Mouse (Mus musculus) limb, embryonic 14.5 days (tissue): ENCODE data around the gene Apof. TPM values are rescaled to one million over a fixed set of nuclear protein-coding genes. Genes with fewer than 3 reads are reported as not detected.

Source experiments
- ATAC-seq: fragments of 200-750 bp; cut with Nextera tagmentation; 2 replicates; pipeline ENCODE4 v1.8.0; 2017; ENCODE audit warnings: low read depth, moderate number of reproducible peaks, moderate TSS enrichment; ENCODE audit not compliant: low FRiP score
- DNase-seq: peaks from one replicate; pipeline ENCODE4 v3.0.0-alpha.2; 2015; ENCODE audit warnings: low spot score
- H3K27ac ChIP-seq: fragments of 300-500 bp; sonication (generic); replicated peaks from 2 replicates; pipeline ENCODE4 v1.5.1; 2014; ENCODE audit warnings: low read depth, mild to moderate bottlenecking, low read length, moderate library complexity, mixed read lengths
- H3K27me3 ChIP-seq: fragments of 300-500 bp; sonication (generic); 2 replicates; pipeline ENCODE4 v1.6.1; 2014; ENCODE audit warnings: low read length, mixed read lengths; ENCODE audit not compliant: control insufficient read depth, insufficient read depth
- H3K36me3 ChIP-seq: fragments of 300-500 bp; sonication (generic); 2 replicates; pipeline ENCODE4 v1.6.1; 2014; ENCODE audit warnings: mild to moderate bottlenecking, low read length, moderate library complexity, mixed read lengths; ENCODE audit not compliant: control insufficient read depth, insufficient read depth
- H3K4me1 ChIP-seq: fragments of 300-500 bp; sonication (generic); 2 replicates; pipeline ENCODE4 v1.6.1; 2014; ENCODE audit warnings: antibody characterized with exemption, low read length, mixed read lengths; ENCODE audit not compliant: control insufficient read depth, insufficient read depth
- H3K4me2 ChIP-seq: fragments of 300-500 bp; sonication (generic); replicated peaks from 2 replicates; pipeline ENCODE4 v1.6.1; 2014; ENCODE audit warnings: low read depth, mild to moderate bottlenecking, low read length, moderate library complexity; ENCODE audit not compliant: severe bottlenecking
- H3K4me3 ChIP-seq: fragments of 300-500 bp; sonication (generic); replicated peaks from 2 replicates; pipeline ENCODE4 v1.5.1; 2014; ENCODE audit warnings: low read length
- H3K9ac ChIP-seq: fragments of 300-500 bp; sonication (generic); 2 replicates; pipeline ENCODE4 v1.6.1; 2014; ENCODE audit warnings: mild to moderate bottlenecking, low read depth, low read length, moderate library complexity; ENCODE audit not compliant: severe bottlenecking
- H3K9me3 ChIP-seq: fragments of 300-500 bp; sonication (generic); 2 replicates; pipeline ENCODE4 v1.6.1; 2016; ENCODE audit warnings: low read length; ENCODE audit not compliant: control insufficient read depth
- POLR2A ChIP-seq: fragments of 200-500 bp; IDR thresholded peaks from 2 replicates; pipeline ENCODE4 v1.8.0; 2012; ENCODE audit warnings: inconsistent platforms, mild to moderate bottlenecking, moderate library complexity, borderline replicate concordance; ENCODE audit not compliant: insufficient read depth, insufficient read length; ENCODE audit errors: extremely low read depth
- whole genome bisulfite sequencing: fragments of 180-500 bp; shearing (Covaris S2); extraction: QIAGEN DNeasy Blood & Tissue Kit; methylation state at CpG from one replicate; pipeline ENCODE4 v1.1.7; 2014; 5-methylcytosine and 5-hydroxymethylcytosine counted together
- polyA plus RNA-seq, 2 experiments: library from polyadenylated mRNA; depleted of rRNA in 1 of 2; stranded (reverse) in 1 of 2; unstranded in 1 of 2; fragments of >200 nt; fragmentation: Nextera tagmentation in 1 of 2; extraction: Ambion mirVana in 1 of 2; gene quantifications; 2 replicates each; pipeline versions ENCODE4 v1.2.1 to v1.2.3; 2012 to 2014

Apof gene
- polyA plus RNA-seq, 2 experiments, result 0.20 TPM; not detected in 1

- no peak overlapping the region for H3K27ac ChIP-seq
- TF ChIP-seq POLR2A, result no peak
- peaks cover 19% of the 10 kb centered on the region for H3K36me3 ChIP-seq
- H3K4me2 ChIP-seq, result no peak overlapping the region
- H3K27me3 ChIP-seq, result no peaks in the 10 kb centered on the region
- ATAC-seq (no peak), DNase-seq (no peak)
- H3K9ac ChIP-seq, result no peak overlapping the region
- H3K4me3 ChIP-seq, result no peak overlapping the region
- peaks cover 2% of the 10 kb centered on the region; the same call in 1 of the 2 replicates for H3K4me1 ChIP-seq
- 75% methylated on average over 13 of the region's 13 CpGs for WGBS
- H3K9me3 ChIP-seq, result no peaks in the 10 kb centered on the region
Measured at GRCm38 (mm10) chr10:128296370-128297090, 28.1 kb downstream of the Apof start.

- WGBS, result 58% methylated on average over 4 of the region's 4 CpGs
- Histone ChIP-seq H3K36me3 (peaks cover 12% of the 10 kb centered on the region), H3K27ac (no peak overlapping the region), H3K9ac (no peak overlapping the region), H3K27me3 (no peaks in the 10 kb centered on the region), H3K4me2 (no peak overlapping the region), H3K4me1 (peaks cover 4% of the 10 kb centered on the region; the same call in 1 of the 2 replicates), H3K9me3 (no peaks in the 10 kb centered on the region), H3K4me3 (no peak overlapping the region)
- TF ChIP-seq POLR2A, result no peak
- DNase-seq (no peak), ATAC-seq (no peak)
Measured at GRCm38 (mm10) chr10:128297221-128297620, 28.8 kb downstream of the Apof start.

- H3K9ac ChIP-seq, result no peak overlapping the region
- ATAC-seq (0 out of 2 replicates have a peak, but pooled peaks have one; percentile 38), DNase-seq (peak; percentile 36)
- H3K4me1 ChIP-seq, result peaks cover 7% of the 10 kb centered on the region; the same call in 1 of the 2 replicates
- no peak for TF ChIP-seq POLR2A
- no peak overlapping the region for H3K4me3 ChIP-seq
- no peak overlapping the region for H3K27ac ChIP-seq
- peaks cover 8% of the 10 kb centered on the region for H3K36me3 ChIP-seq
- no peaks in the 10 kb centered on the region for H3K27me3 ChIP-seq
- 60% methylated on average over 11 of the region's 11 CpGs for WGBS
- no peak overlapping the region for H3K4me2 ChIP-seq
- no peaks in the 10 kb centered on the region for H3K9me3 ChIP-seq
Measured at GRCm38 (mm10) chr10:128297622-128298021, 29.2 kb downstream of the Apof start.

- Histone ChIP-seq H3K4me2 (no peak overlapping the region), H3K9ac (no peak overlapping the region), H3K27me3 (no peaks in the 10 kb centered on the region), H3K27ac (no peak overlapping the region), H3K4me3 (no peak overlapping the region), H3K4me1 (peaks cover 7% of the 10 kb centered on the region; the same call in 1 of the 2 replicates), H3K9me3 (no peaks in the 10 kb centered on the region), H3K36me3 (peaks cover 4% of the 10 kb centered on the region; the same call in 1 of the 2 replicates)
- no peak for TF ChIP-seq POLR2A
- 73% methylated on average over 6 of the region's 6 CpGs for WGBS
- DNase-seq (no peak), ATAC-seq (no peak)
Measured at GRCm38 (mm10) chr10:128298243-128298642, 29.8 kb downstream of the Apof start.

GRCm38 (mm10) chr10:128298702-128299171, 30.3 kb downstream of the Apof start, which contains the start of gene Il23a:
TSS of gene Il23a (minus strand) at chr10:128298752.
- H3K4me3 ChIP-seq, result no peak within 1 kb of the TSS
- ATAC-seq (no peak), DNase-seq (no peak)
- no peak within 1 kb of the TSS for H3K27ac ChIP-seq
- no peaks in the 10 kb centered on the region for H3K9me3 ChIP-seq
- no peak for TF ChIP-seq POLR2A
- no peaks in the 10 kb centered on the region for H3K36me3 ChIP-seq
- H3K9ac ChIP-seq, result no peak within 1 kb of the TSS
- no peak within 1 kb of the TSS for H3K4me2 ChIP-seq
- H3K27me3 ChIP-seq, result no peaks in the 10 kb centered on the region
- peaks cover 8% of the 10 kb centered on the region for H3K4me1 ChIP-seq
- 81% methylated on average over 11 of the region's 11 CpGs for WGBS
